26 mouse cellular contexts compared by ENCODE assay signal in genomic region chr8:87775889-87776288, GRCm38 (mm10).
"Had no signal": no experiment of that assay in that cellular context is flagged by ENCODE, and none has a peak within 500 bp of the region (broad histone marks: within the 10 kb centered on the region; RNA-seq: fewer than 3 reads in every experiment).

No protein-coding gene starts in this region.

- H3K9me3 ChIP-seq: embryonic facial prominence, embryonic 10.5 days; embryonic facial prominence, embryonic 12.5 days; embryonic facial prominence, embryonic 13.5 days; embryonic facial prominence, embryonic 15.5 days; forebrain, embryonic 10.5 days; forebrain, embryonic 12.5 days; forebrain, embryonic 13.5 days; forebrain, embryonic 15.5 days had no signal

- H3K27me3 ChIP-seq: embryonic facial prominence, embryonic 12.5 days; embryonic facial prominence, embryonic 13.5 days; embryonic facial prominence, embryonic 15.5 days; forebrain, embryonic 12.5 days; forebrain, embryonic 13.5 days; forebrain, embryonic 15.5 days had no signal

- H3K27ac ChIP-seq: embryonic facial prominence, embryonic 10.5 days; embryonic facial prominence, embryonic 12.5 days; embryonic facial prominence, embryonic 13.5 days; embryonic facial prominence, embryonic 15.5 days; forebrain, embryonic 10.5 days; forebrain, embryonic 12.5 days; forebrain, embryonic 13.5 days; forebrain, embryonic 15.5 days; gastrocnemius, adult 2 months; heart, adult 2 months had no signal

- ATAC-seq: forebrain, embryonic 13.5 days; forebrain, embryonic 14.5 days; forebrain, embryonic 15.5 days; forebrain, embryonic 16.5 days; forebrain, postnatal 0 days had no signal

- DNase-seq: cerebellum, adult 18-20 months; cerebellum, adult 2 months; cerebellum, adult 8-10 months; cerebellum, adult 9-10 months; cerebellum, adult 9-11 months; cerebellum, postnatal 25 days; embryo, embryonic 11 days; forebrain, postnatal 0 days; gastrocnemius, adult 2 months; gastrocnemius, postnatal 10 days; gastrocnemius, postnatal 14 days; gastrocnemius, postnatal 25 days; gastrocnemius, postnatal 36 days; heart, adult 18-20 months; heart, adult 2 months had no signal

- H3K9ac ChIP-seq: embryonic facial prominence, embryonic 12.5 days; embryonic facial prominence, embryonic 13.5 days; embryonic facial prominence, embryonic 15.5 days; forebrain, embryonic 12.5 days; forebrain, embryonic 13.5 days; forebrain, embryonic 15.5 days; forebrain, postnatal 0 days had no signal

- H3K36me3 ChIP-seq: forebrain, embryonic 15.5 days had no signal

- H3K4me2 ChIP-seq: embryonic facial prominence, embryonic 12.5 days; embryonic facial prominence, embryonic 13.5 days; embryonic facial prominence, embryonic 15.5 days; forebrain, embryonic 12.5 days; forebrain, embryonic 13.5 days; forebrain, embryonic 15.5 days had no signal

- H3K4me3 ChIP-seq: embryonic facial prominence, embryonic 10.5 days; embryonic facial prominence, embryonic 12.5 days; embryonic facial prominence, embryonic 13.5 days; embryonic facial prominence, embryonic 15.5 days; erythroblast, embryonic 14.5 days; forebrain, embryonic 10.5 days; forebrain, embryonic 12.5 days; forebrain, embryonic 13.5 days; forebrain, embryonic 15.5 days; gastrocnemius, adult 2 months; heart, adult 2 months had no signal
